Mouse (Mus musculus) ES-Bruce4 (cell line): ENCODE measurements around the gene Pmel.

ENCODE experiments used
- CTCF ChIP-seq: IDR thresholded peaks from one replicate; pipeline ENCODE4 v1.8.1; 2011; ENCODE audit warnings: low read depth, low read length
- EP300 ChIP-seq: IDR thresholded peaks from 2 replicates; pipeline ENCODE4 v1.6.1; 2011; ENCODE audit warnings: low read depth, low read length; ENCODE audit not compliant: insufficient read depth
- POLR2A ChIP-seq: IDR thresholded peaks from one replicate; pipeline ENCODE4 v1.8.1; 2011; ENCODE audit warnings: low read length; ENCODE audit not compliant: insufficient read depth

DNA sequence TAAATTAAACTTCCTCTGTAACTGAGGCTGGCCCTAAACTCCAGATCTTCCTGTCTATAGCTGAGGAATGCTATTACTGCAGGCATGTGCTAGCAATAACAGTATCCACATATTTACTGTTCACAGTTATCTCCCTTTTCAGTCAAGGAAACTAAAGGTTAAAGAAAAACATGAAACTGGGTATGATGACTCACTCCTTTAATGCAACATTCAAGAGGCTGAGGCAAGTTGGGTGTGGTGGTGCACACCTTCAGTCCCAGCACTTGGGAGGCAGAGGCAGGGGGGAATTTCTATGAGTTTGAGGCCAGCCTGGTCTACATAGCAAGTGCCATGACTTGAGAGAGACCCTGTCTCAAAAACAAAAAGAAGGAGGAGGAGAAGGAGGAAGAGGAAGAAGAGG, 28.0 kb downstream of the Pmel start:
- TF ChIP-seq POLR2A (no peak), CTCF (no peak), EP300 (no peak)
